Mouse (Mus musculus) thymus, postnatal 14 days (tissue): ENCODE measurements around the gene Pygl.
"Not testable (repeated sequence)": the region's sequence is repeated elsewhere in the genome, so short reads cannot be mapped to it uniquely, and the experiment has no call there.

Experiments used
- DNase-seq: peaks from one replicate; pipeline ENCODE4 v3.0.0; 2021

Gene Pygl

DNA sequence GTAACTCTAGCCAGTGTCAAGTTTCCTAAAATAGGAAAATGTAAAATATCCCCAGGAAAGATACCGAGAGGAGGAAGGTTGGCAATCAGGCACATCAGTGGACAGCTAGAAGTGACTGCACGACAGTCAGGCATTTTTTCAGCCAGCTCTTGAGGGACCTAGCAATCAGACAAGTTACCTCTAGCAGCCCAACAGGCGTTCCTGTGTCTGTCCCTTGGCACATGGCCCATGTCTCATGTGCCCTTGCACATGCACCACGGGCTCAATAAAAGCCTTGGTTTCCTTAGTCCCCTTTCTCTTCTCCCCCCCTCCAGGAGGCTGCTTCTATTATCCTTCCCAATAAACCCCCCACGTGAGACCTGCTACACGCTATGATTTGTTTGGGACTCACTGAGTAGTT, 75.1 kb downstream of the Pygl start:
- no peak for DNase-seq

DNA sequence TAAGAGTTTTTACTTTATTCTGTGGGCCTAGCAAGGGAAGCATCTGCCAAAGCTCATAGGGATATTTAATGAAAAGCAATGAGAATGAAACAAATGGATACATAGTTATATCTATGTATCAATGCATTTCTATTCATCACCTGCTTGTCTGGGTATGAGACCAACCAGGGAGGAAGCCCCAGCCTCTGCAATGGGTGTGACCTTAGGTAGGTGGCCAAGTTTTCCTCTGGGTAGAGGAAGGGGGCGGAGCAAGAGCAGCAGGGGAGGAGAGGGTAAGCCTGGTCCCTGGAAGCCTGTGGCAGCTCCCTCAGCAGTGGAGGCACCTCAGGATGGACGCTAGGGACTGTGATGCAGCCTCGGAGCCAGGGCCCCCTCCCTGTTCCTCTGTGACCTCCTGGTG, 77.4 kb downstream of the Pygl start, which contains the start of gene Abhd12b:
Gene Abhd12b, plus strand, starts transcription at position 301 of the 400 bp plus-strand sequence.
- no peak for DNase-seq

GRCm38 (mm10) chr12:70148631-70149265, 82.5 kb downstream of the Pygl start:
- DNase-seq, result peak; percentile 71

DNA sequence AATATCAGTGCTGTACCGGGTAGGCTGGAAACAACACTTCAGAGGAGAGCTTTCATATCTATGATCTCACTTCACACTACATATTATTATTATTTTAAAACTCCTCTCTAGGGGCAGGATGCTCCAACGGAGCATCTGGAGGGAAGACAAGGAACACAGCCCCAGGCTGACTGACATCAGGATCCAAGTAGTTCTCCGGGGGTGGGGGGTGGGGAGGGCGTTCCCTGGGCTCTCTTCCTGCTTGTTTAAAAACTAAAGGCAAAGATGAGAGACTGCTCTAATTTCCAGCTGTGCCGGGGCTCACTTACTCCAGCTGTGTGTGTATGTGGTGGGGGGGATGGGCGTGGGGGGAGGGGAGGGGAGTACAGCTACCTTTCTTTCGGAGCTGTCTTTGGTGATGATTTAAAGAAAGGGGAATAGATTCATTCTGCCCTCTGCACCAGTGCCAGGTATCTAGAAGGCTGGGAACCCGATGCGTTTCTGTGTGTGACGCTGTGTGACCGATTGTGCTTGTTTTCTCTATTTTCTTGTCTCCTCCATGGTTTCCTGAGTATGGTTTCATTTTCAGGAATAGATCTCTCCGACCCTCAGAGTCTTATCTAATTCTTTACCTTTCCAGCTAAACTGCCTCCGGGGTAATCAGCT, 83.2 kb downstream of the Pygl start:
- peak; percentile 21 for DNase-seq

- DNase-seq, result no peak
Measured at GRCm38 (mm10) chr12:70145586-70145985, 85.7 kb downstream of the Pygl start.

DNA sequence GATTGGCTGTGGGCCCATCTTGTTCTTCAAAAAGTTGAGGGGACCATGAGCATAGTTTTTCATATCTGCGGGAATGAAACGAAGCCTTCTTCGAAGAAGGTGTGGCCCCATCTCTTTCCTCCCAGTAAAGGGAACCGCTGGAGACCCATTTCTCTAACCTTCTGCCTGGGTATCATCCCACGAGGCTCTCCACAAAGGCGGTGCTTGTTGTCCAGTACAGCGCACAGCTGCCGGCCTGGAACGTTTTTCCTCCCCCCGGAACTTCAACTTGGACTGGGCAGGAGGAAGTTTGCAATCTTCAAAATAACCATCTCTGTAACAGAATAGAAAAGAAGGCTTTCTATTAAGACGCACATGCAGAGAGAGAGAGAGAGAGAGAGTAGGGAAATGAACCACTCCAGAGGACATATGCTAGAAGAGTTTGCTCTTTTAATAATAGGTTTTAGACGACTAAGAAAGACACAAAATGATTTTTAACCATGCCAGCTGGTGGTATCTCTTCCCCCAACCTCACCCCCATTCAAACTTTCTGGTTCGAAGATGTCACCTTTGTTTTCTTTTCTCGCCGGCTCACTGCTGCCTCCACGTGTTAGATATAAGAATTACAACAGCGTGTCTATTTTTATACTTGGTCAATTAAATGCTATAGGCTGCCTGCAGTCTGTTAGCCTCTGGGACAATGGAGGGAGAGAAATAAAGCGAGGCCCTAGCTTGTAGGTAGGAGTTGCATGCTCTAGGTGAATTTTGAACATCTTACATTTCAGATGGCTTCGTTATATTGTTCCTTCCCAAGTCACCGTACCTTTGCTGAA, 86.4 kb downstream of the Pygl start:
- DNase-seq, result peak; percentile 78

DNA sequence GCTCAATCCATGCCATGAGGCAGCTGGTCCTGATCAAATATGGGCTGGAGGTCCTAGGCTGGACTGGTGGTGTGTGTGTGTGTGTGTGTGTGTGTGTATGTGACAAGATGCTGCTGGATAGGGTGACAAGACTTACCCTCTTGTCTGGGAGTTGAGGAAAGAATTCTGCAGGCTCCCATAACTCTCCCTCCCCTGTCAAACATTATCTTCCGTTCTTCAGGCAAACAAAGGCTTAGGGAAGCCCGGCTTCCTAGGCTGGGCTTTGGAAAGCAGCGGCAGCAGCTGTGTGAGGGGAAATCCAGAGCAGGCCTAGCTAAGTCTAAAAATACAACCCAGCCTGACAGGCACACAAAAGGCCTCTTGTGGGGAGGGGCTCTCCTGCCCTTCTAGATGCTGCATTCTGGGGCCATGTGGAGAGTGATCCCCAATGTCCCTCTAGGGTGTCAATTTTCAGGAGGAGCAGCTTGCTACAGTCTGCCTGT, 87.1 kb downstream of the Pygl start:
- DNase-seq, result not testable (repeated sequence)

GRCm38 (mm10) chr12:70140993-70141576, 90.2 kb downstream of the Pygl start:
- no peak for DNase-seq
